Mouse (Mus musculus): Measurements from ENCODE around the gene Slc2a9. TPM values are rescaled to one million over a fixed set of nuclear protein-coding genes. Genes with fewer than 3 reads are reported as not detected.

The Slc2a9 gene
- polyA plus RNA-seq, 1 experiment = 17.3 TPM

- H3K4me1 ChIP-seq (ENCODE audit: control insufficient read depth, insufficient read depth, insufficient read length, low read length) = peaks cover 16% of the 10 kb centered on the region
- H3K27me3 ChIP-seq (ENCODE audit: control insufficient read depth, insufficient read depth, low read length) = no peaks in the 10 kb centered on the region
- TF ChIP-seq CTCF (IDR thresholded peaks at IDR 0.05; ENCODE audit: extremely low read depth, insufficient read length, insufficient replicate concordance, low read depth, low read length) = no peak
- no peak for TF ChIP-seq POLR2A (IDR thresholded peaks at IDR 0.05; ENCODE audit: low read depth, low read length)
- no peak overlapping the region for H3K4me3 ChIP-seq (ENCODE audit: low read depth, low read length)
- peaks cover 15% of the 10 kb centered on the region for H3K36me3 ChIP-seq (ENCODE audit: control insufficient read depth, insufficient read depth, low read length)
- WGBS = 90% methylated on average over 25 of the region's 25 CpGs
- no peak overlapping the region for H3K27ac ChIP-seq (ENCODE audit: insufficient read depth, low read depth, low read length)
These were observed 25.9 kb downstream of the Slc2a9 start for GRCm38 (mm10) chr5:38476861-38477565.

- WGBS = 88% methylated on average over 6 of the region's 6 CpGs
- Histone ChIP-seq H3K4me1 (ENCODE audit: control insufficient read depth, insufficient read depth, insufficient read length, low read length) (no peaks in the 10 kb centered on the region), H3K27me3 (ENCODE audit: control insufficient read depth, insufficient read depth, low read length) (no peaks in the 10 kb centered on the region), H3K36me3 (ENCODE audit: control insufficient read depth, insufficient read depth, low read length) (peaks cover 1% of the 10 kb centered on the region), H3K27ac (ENCODE audit: insufficient read depth, low read depth, low read length) (no peak overlapping the region), H3K4me3 (ENCODE audit: low read depth, low read length) (no peak overlapping the region)
- TF ChIP-seq POLR2A (IDR thresholded peaks at IDR 0.05; ENCODE audit: low read depth, low read length) = no peak
- no peak for TF ChIP-seq CTCF (IDR thresholded peaks at IDR 0.05; ENCODE audit: extremely low read depth, insufficient read length, insufficient replicate concordance, low read depth, low read length)
These were observed 32.1 kb downstream of the Slc2a9 start for GRCm38 (mm10) chr5:38470881-38471280.

- H3K4me3 ChIP-seq (ENCODE audit: low read depth, low read length) = no peak overlapping the region
- no peak overlapping the region for H3K27ac ChIP-seq (ENCODE audit: insufficient read depth, low read depth, low read length)
- 33% methylated on average over 5 of the region's 5 CpGs for WGBS
- TF ChIP-seq POLR2A (IDR thresholded peaks at IDR 0.05; ENCODE audit: low read depth, low read length) (no peak), CTCF (IDR thresholded peaks at IDR 0.05; ENCODE audit: extremely low read depth, insufficient read length, insufficient replicate concordance, low read depth, low read length) (peak; percentile 89)
- H3K27me3 ChIP-seq (ENCODE audit: control insufficient read depth, insufficient read depth, low read length) = no peaks in the 10 kb centered on the region
- H3K4me1 ChIP-seq (ENCODE audit: control insufficient read depth, insufficient read depth, insufficient read length, low read length) = no peaks in the 10 kb centered on the region
- no peaks in the 10 kb centered on the region for H3K36me3 ChIP-seq (ENCODE audit: control insufficient read depth, insufficient read depth, low read length)
These were observed 32.9 kb downstream of the Slc2a9 start for GRCm38 (mm10) chr5:38469891-38470578.

GRCm38 (mm10) chr5:38466569-38467110 lies 36.3 kb downstream of the Slc2a9 start:
- TF ChIP-seq POLR2A (IDR thresholded peaks at IDR 0.05; ENCODE audit: low read depth, low read length) = no peak
- H3K4me3 ChIP-seq (ENCODE audit: low read depth, low read length) = no peak overlapping the region
- H3K27ac ChIP-seq (ENCODE audit: insufficient read depth, low read depth, low read length) = no peak overlapping the region
- H3K36me3 ChIP-seq (ENCODE audit: control insufficient read depth, insufficient read depth, low read length) = no peaks in the 10 kb centered on the region
- WGBS = 70% methylated on average over 5 of the region's 5 CpGs
- H3K4me1 ChIP-seq (ENCODE audit: control insufficient read depth, insufficient read depth, insufficient read length, low read length) = no peaks in the 10 kb centered on the region
- H3K27me3 ChIP-seq (ENCODE audit: control insufficient read depth, insufficient read depth, low read length) = no peaks in the 10 kb centered on the region

GRCm38 (mm10) chr5:38461261-38461660 lies 41.7 kb downstream of the Slc2a9 start:
- Histone ChIP-seq H3K27me3 (ENCODE audit: control insufficient read depth, insufficient read depth, low read length) (no peaks in the 10 kb centered on the region), H3K4me3 (ENCODE audit: low read depth, low read length) (no peak overlapping the region), H3K27ac (ENCODE audit: insufficient read depth, low read depth, low read length) (no peak overlapping the region), H3K4me1 (ENCODE audit: control insufficient read depth, insufficient read depth, insufficient read length, low read length) (no peaks in the 10 kb centered on the region), H3K36me3 (ENCODE audit: control insufficient read depth, insufficient read depth, low read length) (no peaks in the 10 kb centered on the region)
- WGBS = 78% methylated on average over 5 of the region's 5 CpGs
- no peak for TF ChIP-seq POLR2A (IDR thresholded peaks at IDR 0.05; ENCODE audit: low read depth, low read length)
- TF ChIP-seq CTCF (IDR thresholded peaks at IDR 0.05; ENCODE audit: extremely low read depth, insufficient read length, insufficient replicate concordance, low read depth, low read length) = no peak

- Histone ChIP-seq H3K36me3 (ENCODE audit: control insufficient read depth, insufficient read depth, low read length) (peaks cover 11% of the 10 kb centered on the region), H3K27ac (ENCODE audit: insufficient read depth, low read depth, low read length) (no peak overlapping the region), H3K4me3 (ENCODE audit: low read depth, low read length) (no peak overlapping the region), H3K4me1 (ENCODE audit: control insufficient read depth, insufficient read depth, insufficient read length, low read length) (no peaks in the 10 kb centered on the region), H3K27me3 (ENCODE audit: control insufficient read depth, insufficient read depth, low read length) (no peaks in the 10 kb centered on the region)
- 89% methylated on average over 3 of the region's 3 CpGs for WGBS
- TF ChIP-seq CTCF (IDR thresholded peaks at IDR 0.05; ENCODE audit: extremely low read depth, insufficient read length, insufficient replicate concordance, low read depth, low read length) = no peak
- no peak for TF ChIP-seq POLR2A (IDR thresholded peaks at IDR 0.05; ENCODE audit: low read depth, low read length)
These were observed 52.0 kb downstream of the Slc2a9 start for GRCm38 (mm10) chr5:38450936-38451335.

GRCm38 (mm10) chr5:38449607-38450006 lies 53.3 kb downstream of the Slc2a9 start:
- 89% methylated on average over 8 of the region's 8 CpGs for WGBS
- TF ChIP-seq CTCF (IDR thresholded peaks at IDR 0.05; ENCODE audit: extremely low read depth, insufficient read length, insufficient replicate concordance, low read depth, low read length) = no peak
- TF ChIP-seq POLR2A (IDR thresholded peaks at IDR 0.05; ENCODE audit: low read depth, low read length) = no peak
- no peaks in the 10 kb centered on the region for H3K4me1 ChIP-seq (ENCODE audit: control insufficient read depth, insufficient read depth, insufficient read length, low read length)
- H3K4me3 ChIP-seq (ENCODE audit: low read depth, low read length) = no peak overlapping the region
- H3K27ac ChIP-seq (ENCODE audit: insufficient read depth, low read depth, low read length) = no peak overlapping the region
- H3K27me3 ChIP-seq (ENCODE audit: control insufficient read depth, insufficient read depth, low read length) = no peaks in the 10 kb centered on the region
- peaks cover 11% of the 10 kb centered on the region for H3K36me3 ChIP-seq (ENCODE audit: control insufficient read depth, insufficient read depth, low read length)
